Mouse (Mus musculus) olfactory bulb, adult 2 months (tissue): ENCODE measurements around the gene Ppp1r13b.

ENCODE experiments used
- CTCF ChIP-seq: fragments of 200-500 bp; IDR thresholded peaks from 2 replicates; pipeline ENCODE4 v1.5.1; 2012; ENCODE audit warnings: low read depth, mild to moderate bottlenecking, low read length, moderate library complexity; ENCODE audit not compliant: insufficient read depth
- POLR2A ChIP-seq: fragments of 200-500 bp; IDR thresholded peaks from 2 replicates; pipeline ENCODE4 v1.6.1; 2012; ENCODE audit warnings: mild to moderate bottlenecking, low read depth, low read length, moderate library complexity; ENCODE audit not compliant: insufficient read depth

- TF ChIP-seq CTCF (no peak), POLR2A (no peak)
Observed at GRCm38 (mm10) chr12:111889251-111889650, 18.7 kb downstream of the Ppp1r13b start.
